Mouse (Mus musculus) ES-Bruce4 (cell line): ENCODE measurements around the gene Ndufb6. TPM values are rescaled to one million over a fixed set of nuclear protein-coding genes. Genes with fewer than 3 reads are reported as not detected.
"Not testable (repeated sequence)": the region's sequence is repeated elsewhere in the genome, so short reads cannot be mapped to it uniquely, and the experiment has no call there.

Source experiments
- H3K27ac ChIP-seq: 2 replicates; pipeline ENCODE4 v1.5.1; 2012; ENCODE audit warnings: low read length, inconsistent platforms; ENCODE audit not compliant: insufficient read depth
- H3K27me3 ChIP-seq: 2 replicates; pipeline ENCODE4 v1.6.1; 2012; ENCODE audit warnings: mild to moderate bottlenecking, low read length, inconsistent platforms; ENCODE audit not compliant: control insufficient read depth, poor library complexity, insufficient read depth, severe bottlenecking
- H3K36me3 ChIP-seq: 2 replicates; pipeline ENCODE4 v1.6.1; 2012; ENCODE audit warnings: inconsistent platforms, mild to moderate bottlenecking, low read length, moderate library complexity; ENCODE audit not compliant: control insufficient read depth, poor library complexity, insufficient read depth, severe bottlenecking
- H3K4me1 ChIP-seq: one replicate; pipeline ENCODE4 v1.8.1; 2011; ENCODE audit warnings: low read length; ENCODE audit not compliant: control insufficient read depth, insufficient read depth
- H3K4me3 ChIP-seq: 2 replicates; pipeline ENCODE4 v1.5.1; 2011; ENCODE audit warnings: low read depth, mild to moderate bottlenecking, low read length
- H3K9ac ChIP-seq: 2 replicates; pipeline ENCODE4 v1.6.1; 2012; ENCODE audit warnings: low read depth, mild to moderate bottlenecking, inconsistent platforms; ENCODE audit not compliant: poor library complexity, severe bottlenecking
- H3K9me3 ChIP-seq: replicated peaks from 2 replicates; pipeline ENCODE4 v1.6.1; 2012; ENCODE audit warnings: mild to moderate bottlenecking, low read length, inconsistent platforms; ENCODE audit not compliant: control insufficient read depth, poor library complexity, insufficient read depth, severe bottlenecking
- CTCF ChIP-seq: IDR thresholded peaks from one replicate; pipeline ENCODE4 v1.8.1; 2011; ENCODE audit warnings: low read depth, low read length
- EP300 ChIP-seq: IDR thresholded peaks from 2 replicates; pipeline ENCODE4 v1.6.1; 2011; ENCODE audit warnings: low read depth, low read length; ENCODE audit not compliant: insufficient read depth
- POLR2A ChIP-seq: IDR thresholded peaks from one replicate; pipeline ENCODE4 v1.8.1; 2011; ENCODE audit warnings: low read length; ENCODE audit not compliant: insufficient read depth
- polyA plus RNA-seq: library from polyadenylated mRNA; stranded (reverse); fragments of >200 nt; gene quantifications from 2 replicates; pipeline ENCODE4 v1.2.4, GENCODE M21; 2011; ENCODE audit warnings: low read depth; ENCODE audit not compliant: missing spikeins, insufficient read depth, insufficient read length

Ndufb6 gene
- polyA plus RNA-seq, 1 experiment: 151 TPM

DNA sequence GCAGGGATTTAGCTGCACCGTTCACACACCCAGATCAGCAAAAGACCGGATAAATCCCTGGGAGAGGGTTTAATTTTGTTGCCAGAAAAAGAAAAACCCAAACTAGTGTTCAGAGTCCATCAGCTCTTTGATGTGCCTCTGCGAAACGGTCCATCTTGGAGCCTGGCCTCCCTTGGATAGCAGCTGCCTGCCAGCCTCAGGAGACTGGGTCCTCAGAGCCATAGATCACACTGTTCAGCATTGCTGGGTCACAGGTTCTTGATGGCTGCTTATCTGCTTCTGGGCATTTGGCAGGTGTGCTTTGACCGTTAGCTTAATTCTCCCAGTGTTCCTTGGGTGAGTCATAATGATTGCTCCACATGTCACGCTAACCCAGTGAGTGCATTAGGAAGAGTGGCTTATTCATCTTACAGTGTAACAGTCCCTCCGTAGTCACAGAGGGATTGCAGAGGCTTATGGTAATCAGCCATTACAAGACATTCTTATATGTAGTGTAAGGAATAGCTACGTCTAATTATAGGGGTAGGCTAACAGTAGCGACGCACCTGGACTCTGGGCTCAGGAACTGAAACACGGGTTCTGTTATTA is 31.7 kb upstream of the Ndufb6 start:
- no peak overlapping the region for H3K27ac ChIP-seq
- no peaks in the 10 kb centered on the region for H3K36me3 ChIP-seq
- H3K27me3 ChIP-seq: no peaks in the 10 kb centered on the region
- no peak overlapping the region for H3K9ac ChIP-seq
- no peak overlapping the region for H3K4me3 ChIP-seq
- H3K4me1 ChIP-seq: no peaks in the 10 kb centered on the region
- TF ChIP-seq POLR2A (no peak), EP300 (no peak), CTCF (no peak)
- H3K9me3 ChIP-seq: no peaks in the 10 kb centered on the region

DNA sequence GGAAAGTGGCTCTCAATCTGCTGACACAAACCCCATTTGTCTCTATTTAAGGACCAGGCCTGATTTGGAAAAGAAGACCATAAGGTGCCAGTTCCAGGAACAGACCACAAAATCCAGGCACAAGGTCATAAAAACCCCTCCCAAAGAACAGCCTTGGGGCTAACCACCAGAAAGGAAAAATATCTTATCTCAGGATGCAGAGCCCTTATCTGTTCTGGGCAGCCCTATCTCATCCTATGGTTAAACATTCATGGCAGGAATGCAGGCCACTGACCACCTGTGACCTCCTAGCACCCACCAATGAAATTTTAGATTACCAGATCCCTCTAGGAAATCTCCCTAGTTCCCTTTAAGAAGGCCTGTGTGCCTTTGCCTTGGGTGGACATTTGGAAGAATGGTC is 30.5 kb upstream of the Ndufb6 start:
- Histone ChIP-seq H3K4me1 (no peaks in the 10 kb centered on the region), H3K9ac (no peak overlapping the region), H3K36me3 (no peaks in the 10 kb centered on the region), H3K27me3 (peaks cover 2% of the 10 kb centered on the region; the same call in 1 of the 2 replicates), H3K9me3 (no peaks in the 10 kb centered on the region), H3K4me3 (no peak overlapping the region), H3K27ac (no peak overlapping the region)
- TF ChIP-seq EP300 (no peak), POLR2A (no peak)

DNA sequence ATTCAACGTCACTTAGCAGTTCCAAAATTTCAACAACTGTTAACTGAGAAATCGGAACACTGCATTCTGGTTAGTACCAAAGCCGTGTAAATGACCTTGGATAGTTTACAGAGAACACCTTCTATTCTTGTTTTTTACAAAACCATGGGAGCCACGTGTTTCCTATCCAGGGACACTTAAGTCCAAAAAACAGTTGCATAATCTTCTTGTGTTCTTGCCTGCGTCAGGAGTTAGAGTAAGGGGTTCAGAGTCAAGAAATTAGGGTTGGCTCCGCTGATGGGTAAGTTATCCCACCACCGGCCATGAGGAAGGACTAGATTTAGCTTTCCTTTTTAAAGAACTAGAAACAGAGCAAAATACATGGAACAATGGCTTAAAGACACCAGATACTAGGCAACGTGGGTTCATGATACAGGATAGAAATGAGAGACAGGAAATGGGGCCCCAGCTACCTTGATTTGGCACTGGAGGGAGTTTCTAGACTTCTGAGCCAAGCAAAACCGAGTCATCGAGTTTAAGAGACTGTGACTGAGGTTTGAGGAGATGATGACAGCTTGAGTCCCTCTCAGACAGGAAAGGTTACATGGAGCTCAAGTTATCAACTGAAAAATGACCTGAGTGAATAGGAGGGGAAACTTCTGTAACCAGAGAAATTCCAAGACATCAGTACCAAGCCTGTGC is 23.4 kb upstream of the Ndufb6 start:
- no peak overlapping the region for H3K27ac ChIP-seq
- TF ChIP-seq CTCF: no peak
- no peak for TF ChIP-seq EP300
- TF ChIP-seq POLR2A: no peak

GRCm38 (mm10) chr4:40301076-40301789 is 22.0 kb upstream of the Ndufb6 start:
- Histone ChIP-seq H3K9ac (no peak overlapping the region), H3K27me3 (peaks cover 4% of the 10 kb centered on the region), H3K4me1 (no peaks in the 10 kb centered on the region), H3K36me3 (no peaks in the 10 kb centered on the region), H3K4me3 (no peak overlapping the region), H3K9me3 (peaks cover 2% of the 10 kb centered on the region; the same call in 1 of the 2 replicates), H3K27ac (no peak overlapping the region)
- no peak for TF ChIP-seq POLR2A
- TF ChIP-seq EP300: 0 out of 2 replicates have a peak, but pooled peaks have one; percentile 6
- peak; percentile 56 for TF ChIP-seq CTCF

More for the DNA sequence above, 23.4 kb upstream of the Ndufb6 start:
- no peaks in the 10 kb centered on the region for H3K9me3 ChIP-seq
- peaks cover 4% of the 10 kb centered on the region for H3K27me3 ChIP-seq
- H3K36me3 ChIP-seq: no peaks in the 10 kb centered on the region
- H3K4me3 ChIP-seq: no peak overlapping the region
- H3K9ac ChIP-seq: no peak overlapping the region
- H3K4me1 ChIP-seq: no peaks in the 10 kb centered on the region

DNA sequence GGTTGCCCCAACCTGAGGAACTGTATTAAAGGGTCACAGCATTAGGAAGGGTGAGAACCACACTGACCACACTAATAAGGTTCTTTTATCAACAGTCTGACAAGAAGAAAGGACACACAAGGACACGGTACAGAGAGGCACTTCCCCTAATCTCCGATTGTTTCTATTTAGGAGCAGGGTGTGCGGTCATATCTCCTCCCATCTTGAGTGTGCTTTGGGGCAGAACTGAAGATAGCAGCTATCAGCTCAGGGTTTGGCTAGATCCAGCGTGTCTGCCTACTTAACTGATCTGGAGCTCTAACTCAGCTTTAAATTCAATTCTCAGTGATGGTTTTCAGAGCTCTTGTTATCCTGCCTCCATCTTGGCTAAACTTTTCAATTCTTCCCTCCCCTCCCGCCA is 19.9 kb upstream of the Ndufb6 start:
- H3K4me3 ChIP-seq: no peak overlapping the region

DNA sequence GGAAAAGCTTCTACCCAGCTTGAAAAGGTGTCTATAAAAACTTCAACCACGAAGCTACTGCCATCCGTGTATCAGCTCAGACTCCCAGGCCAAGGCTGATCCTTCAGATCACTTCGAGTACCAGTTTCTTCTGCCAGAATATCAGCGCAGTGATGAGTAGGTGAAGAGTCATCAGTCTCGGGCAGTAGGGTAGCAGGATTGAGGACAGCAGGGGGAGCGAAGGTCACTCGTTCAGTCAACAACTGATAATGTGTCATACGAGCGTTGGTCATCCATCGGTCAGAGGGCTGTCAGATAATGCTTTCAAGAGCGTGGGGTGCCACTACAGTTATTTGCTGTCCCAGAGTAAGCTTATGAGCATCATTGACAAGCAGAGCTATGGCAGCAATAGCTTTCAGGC is 12.3 kb upstream of the Ndufb6 start:
- H3K27me3 ChIP-seq, H3K4me3 ChIP-seq, H3K9ac ChIP-seq, H3K36me3 ChIP-seq, H3K27ac ChIP-seq, H3K4me1 ChIP-seq: not testable (repeated sequence)
- H3K9me3 ChIP-seq: peaks cover 30% of the 10 kb centered on the region

More for the DNA sequence above, 19.9 kb upstream of the Ndufb6 start:
- Histone ChIP-seq H3K4me1 (no peaks in the 10 kb centered on the region), H3K27ac (no peak overlapping the region), H3K9ac (no peak overlapping the region), H3K27me3 (peaks cover 2% of the 10 kb centered on the region), H3K9me3 (peaks cover 13% of the 10 kb centered on the region; the same call in 1 of the 2 replicates), H3K36me3 (no peaks in the 10 kb centered on the region)
- TF ChIP-seq EP300 (no peak), CTCF (no peak), POLR2A (no peak)
